ENCODE assay signal across 17 mouse cellular contexts in the genomic region with DNA sequence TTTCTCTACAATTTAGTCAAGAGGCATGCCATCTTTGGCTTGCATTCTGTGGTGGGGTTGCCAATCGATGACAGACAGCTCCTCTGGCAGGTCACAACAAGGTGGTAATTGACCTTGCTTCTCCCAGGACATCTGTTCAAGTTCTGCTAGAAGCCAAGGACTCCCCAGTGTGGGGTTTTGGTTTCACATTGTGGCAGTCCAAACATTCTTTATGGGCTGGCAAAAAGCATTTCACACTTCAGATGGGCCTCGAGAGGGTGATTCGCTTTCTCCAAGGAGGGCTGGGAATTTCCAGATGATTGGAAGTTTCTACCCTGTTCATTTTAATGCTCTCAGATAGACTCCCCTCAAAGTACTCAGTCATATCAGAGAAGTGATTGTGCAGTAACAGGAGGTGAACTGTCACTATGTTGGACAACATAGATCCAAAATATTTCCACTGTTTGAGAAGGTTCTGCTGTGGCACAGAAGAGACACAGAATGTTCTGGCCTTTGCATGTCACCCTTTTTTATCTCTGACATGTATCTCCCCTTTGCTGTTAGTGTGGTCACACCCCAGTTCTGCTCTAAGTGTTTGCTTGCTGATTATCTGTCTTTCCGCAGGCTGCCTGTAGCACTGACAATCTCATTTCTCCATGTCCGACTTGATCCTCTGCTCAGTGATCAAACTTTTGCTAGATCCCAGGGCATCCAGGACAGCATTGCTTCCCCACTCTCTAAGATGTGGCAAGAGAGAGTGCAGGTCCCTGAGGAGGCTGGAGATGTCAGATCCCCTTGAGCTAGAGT.
A peak's percentile ranks its signal among the peaks of the same experiment; 100 is the strongest.
DNase-seq lines count a peak whose midpoint lies in the region; ATAC-seq and TF ChIP-seq lines count a peak whose summit lies in the region.
"Had no signal": no experiment of that assay in that cellular context is flagged by ENCODE, and none has a peak within 500 bp of the region (broad histone marks: within the 10 kb centered on the region; RNA-seq: fewer than 3 reads in every experiment).

No protein-coding gene starts in this region.

- no peak for TF ChIP-seq POLR2A in brain, embryonic 14.5 days (IDR thresholded peaks at IDR 0.05; ENCODE audit: borderline replicate concordance, extremely low read depth, insufficient read depth, insufficient read length, poor library complexity, severe bottlenecking)
- TF ChIP-seq POLR2A in thymus, adult 2 months (IDR thresholded peaks at IDR 0.05; ENCODE audit: control insufficient read depth, extremely low read depth, insufficient read depth, low read length, poor library complexity), result no peak

- no peak overlapping the region for H3K9ac ChIP-seq in forebrain, embryonic 15.5 days (replicated peaks)
- no peak overlapping the region for H3K9ac ChIP-seq in hindbrain, embryonic 11.5 days (ENCODE audit: low read depth, low read length)
- H3K9ac ChIP-seq: embryonic facial prominence, embryonic 13.5 days; lung, embryonic 15.5 days; neural tube, embryonic 15.5 days had no signal

- 72% methylated on average over 5 of the region's 5 CpGs for WGBS in forebrain, embryonic 15.5 days
- WGBS in forebrain, embryonic 10.5 days, result 92% methylated on average over 5 of the region's 5 CpGs
- 88% methylated on average over 5 of the region's 5 CpGs for WGBS in thymus, adult 2 months
- 80% methylated on average over 5 of the region's 5 CpGs for WGBS in hindbrain, embryonic 11.5 days

- H3K9me3 ChIP-seq in forebrain, embryonic 15.5 days, result no peaks in the 10 kb centered on the region
- H3K9me3 ChIP-seq in forebrain, embryonic 10.5 days, result no peaks in the 10 kb centered on the region
- H3K9me3 ChIP-seq in hindbrain, embryonic 11.5 days (ENCODE audit: control insufficient read depth, low read length), result no peaks in the 10 kb centered on the region
- H3K9me3 ChIP-seq: embryonic facial prominence, embryonic 13.5 days; lung, embryonic 15.5 days; midbrain, embryonic 10.5 days; neural tube, embryonic 15.5 days had no signal

- H3K4me1 ChIP-seq in forebrain, embryonic 15.5 days, result no peaks in the 10 kb centered on the region
- no peaks in the 10 kb centered on the region for H3K4me1 ChIP-seq in forebrain, embryonic 10.5 days
- no peaks in the 10 kb centered on the region for H3K4me1 ChIP-seq in thymus, adult 2 months (replicated peaks; ENCODE audit: control insufficient read depth, insufficient read depth, low read length)
- no peaks in the 10 kb centered on the region for H3K4me1 ChIP-seq in hindbrain, embryonic 11.5 days (replicated peaks; ENCODE audit: control insufficient read depth, insufficient read depth, low read length)
- H3K4me1 ChIP-seq: embryonic facial prominence, embryonic 13.5 days; lung, embryonic 15.5 days; midbrain, embryonic 10.5 days; neural tube, embryonic 15.5 days had no signal

- peak; percentile 71 for ATAC-seq in forebrain, embryonic 15.5 days (replicated peaks)
- 0 out of 2 replicates have a peak, but pooled peaks have one; percentile 38 for ATAC-seq in megakaryocyte, adult 5-6 weeks (ENCODE audit: poor library complexity, severe bottlenecking)
- no peak for ATAC-seq in hindbrain, embryonic 11.5 days (ENCODE audit: low FRiP score)
- ATAC-seq: CD4-positive, CD25-positive, alpha-beta regulatory T cell, adult 4 months; hindbrain, postnatal 0 days had no signal

- no peak for TF ChIP-seq CTCF in brain, embryonic 14.5 days (IDR thresholded peaks at IDR 0.05; ENCODE audit: borderline replicate concordance, extremely low read depth, insufficient read depth, insufficient read length)
- TF ChIP-seq CTCF in thymus, adult 2 months (IDR thresholded peaks at IDR 0.05; ENCODE audit: borderline replicate concordance, control insufficient read depth, extremely low read depth, insufficient read depth, low read length, poor library complexity), result no peak

- no peaks in the 10 kb centered on the region for H3K27me3 ChIP-seq in forebrain, embryonic 15.5 days
- H3K27me3 ChIP-seq in forebrain, embryonic 10.5 days (ENCODE audit: poor library complexity, severe bottlenecking), result no peaks in the 10 kb centered on the region
- H3K27me3 ChIP-seq in thymus, adult 2 months (ENCODE audit: control insufficient read depth, insufficient read depth, low read length), result no peaks in the 10 kb centered on the region
- H3K27me3 ChIP-seq in hindbrain, embryonic 11.5 days (ENCODE audit: control insufficient read depth, insufficient read depth, low read length), result no peaks in the 10 kb centered on the region
- H3K27me3 ChIP-seq: embryonic facial prominence, embryonic 13.5 days; lung, embryonic 15.5 days; neural tube, embryonic 15.5 days had no signal

- H3K36me3 ChIP-seq in forebrain, embryonic 15.5 days, result no peaks in the 10 kb centered on the region
- no peaks in the 10 kb centered on the region for H3K36me3 ChIP-seq in forebrain, embryonic 10.5 days (replicated peaks)
- no peaks in the 10 kb centered on the region for H3K36me3 ChIP-seq in thymus, adult 2 months (ENCODE audit: control insufficient read depth, insufficient read depth, low read length)
- H3K36me3 ChIP-seq in hindbrain, embryonic 11.5 days (ENCODE audit: control insufficient read depth, insufficient read depth, low read length), result no peaks in the 10 kb centered on the region
- H3K36me3 ChIP-seq: embryonic facial prominence, embryonic 13.5 days; lung, embryonic 15.5 days; midbrain, embryonic 10.5 days; neural tube, embryonic 15.5 days had no signal

- DNase-seq in forebrain, embryonic 10.5 days (ENCODE audit: extremely low spot score, low spot score), result no peak
- peak; percentile 75 for DNase-seq in brain, embryonic 14.5 days (ENCODE audit: low read depth)
- peak; percentile 16 to 22 for DNase-seq in cerebellum, postnatal 25 days
- no peak for DNase-seq in thymus, adult 2 months
- DNase-seq in hindbrain, embryonic 11.5 days (ENCODE audit: low spot score), result no peak
- no peak for DNase-seq in frontal cortex, adult 2 months (ENCODE audit: extremely low spot score in 1 of 2, low spot score in 1 of 2)
- DNase-seq: kidney, adult 2 months; kidney, postnatal 36 days; right cerebral cortex, adult 18-20 months had no signal

- H3K4me2 ChIP-seq in forebrain, embryonic 15.5 days (replicated peaks), result no peak overlapping the region
- no peak overlapping the region for H3K4me2 ChIP-seq in hindbrain, embryonic 11.5 days (replicated peaks; ENCODE audit: low read depth, low read length)
- H3K4me2 ChIP-seq: embryonic facial prominence, embryonic 13.5 days; lung, embryonic 15.5 days; neural tube, embryonic 15.5 days had no signal

- no peak overlapping the region for H3K27ac ChIP-seq in forebrain, embryonic 15.5 days (replicated peaks)
- H3K27ac ChIP-seq in forebrain, embryonic 10.5 days, result no peak overlapping the region
- no peak overlapping the region for H3K27ac ChIP-seq in thymus, adult 2 months (ENCODE audit: control insufficient read depth, insufficient read depth, low read length)
- no peak overlapping the region for H3K27ac ChIP-seq in hindbrain, embryonic 11.5 days (ENCODE audit: low read depth, low read length)
- H3K27ac ChIP-seq: embryonic facial prominence, embryonic 13.5 days; hindbrain, postnatal 0 days; lung, embryonic 15.5 days; midbrain, embryonic 10.5 days; neural tube, embryonic 15.5 days had no signal

- H3K4me3 ChIP-seq in forebrain, embryonic 15.5 days, result no peak overlapping the region
- no peak overlapping the region for H3K4me3 ChIP-seq in forebrain, embryonic 10.5 days
- H3K4me3 ChIP-seq in thymus, adult 2 months (ENCODE audit: control insufficient read depth, insufficient read depth, low read length), result no peak overlapping the region
- H3K4me3 ChIP-seq in hindbrain, embryonic 11.5 days (ENCODE audit: low read depth, low read length), result no peak overlapping the region
- H3K4me3 ChIP-seq: embryonic facial prominence, embryonic 13.5 days; lung, embryonic 15.5 days; midbrain, embryonic 10.5 days; neural tube, embryonic 15.5 days had no signal

Comparison
In these comparisons a context has a peak if more than half of its experiments do, and no peak if none do; other contexts are left out.
1. DNase-seq: peak in brain, embryonic 14.5 days (single experiment) and cerebellum, postnatal 25 days (2 of 2); none in forebrain, embryonic 10.5 days (single experiment), thymus, adult 2 months (single experiment), hindbrain, embryonic 11.5 days (single experiment) and frontal cortex, adult 2 months (0 of 2).